Mouse (Mus musculus): Measurements from ENCODE around the gene Itgb4. TPM values are rescaled to one million over a fixed set of nuclear protein-coding genes. Genes with fewer than 3 reads are reported as not detected.
A peak's percentile ranks its signal among the peaks of the same experiment; 100 is the strongest.

The Itgb4 gene
- polyA plus RNA-seq, 1 experiment from 2014 or later, result 12.7 TPM

- Histone ChIP-seq H3K9ac (ENCODE audit: low read length) (no peak overlapping the region), H3K4me1 (replicated peaks; ENCODE audit: control insufficient read depth, insufficient read depth) (no peaks in the 10 kb centered on the region), H3K36me3 (ENCODE audit: control insufficient read depth, insufficient read depth, low read length) (peaks cover 30% of the 10 kb centered on the region; the same call in 1 of the 2 replicates), H3K4me2 (replicated peaks; ENCODE audit: low read depth) (no peak overlapping the region), H3K27me3 (ENCODE audit: control insufficient read depth, insufficient read depth, low read length) (no peaks in the 10 kb centered on the region), H3K4me3 (ENCODE audit: low read depth, low read length) (no peak overlapping the region), H3K9me3 (ENCODE audit: control insufficient read depth, low read length) (no peaks in the 10 kb centered on the region), H3K27ac (replicated peaks) (no peak overlapping the region)
- ATAC-seq (ENCODE audit: low FRiP score, low TSS enrichment), result no peak
- no peak for DNase-seq (ENCODE audit: low spot score)
- no peak for TF ChIP-seq CTCF (IDR thresholded peaks at IDR 0.05; ENCODE audit: low read depth)
- WGBS, result 70% methylated on average over 2 of the region's 2 CpGs
Observed at GRCm38 (mm10) chr11:116049610-116050009, 75.1 kb downstream of the Itgb4 start.

GRCm38 (mm10) chr11:116050196-116050595 is 75.7 kb downstream of the Itgb4 start:
- no peaks in the 10 kb centered on the region for H3K9me3 ChIP-seq (ENCODE audit: control insufficient read depth, low read length)
- no peak for DNase-seq (ENCODE audit: low spot score)
- no peak for ATAC-seq (ENCODE audit: low FRiP score, low TSS enrichment)
- H3K27ac ChIP-seq (replicated peaks), result 0 out of 2 replicates have a peak overlapping the region, but pooled peaks have one; percentile 4
- H3K4me3 ChIP-seq (ENCODE audit: low read depth, low read length), result no peak overlapping the region
- H3K4me1 ChIP-seq (replicated peaks; ENCODE audit: control insufficient read depth, insufficient read depth), result no peaks in the 10 kb centered on the region
- 81% methylated on average over 4 of the region's 4 CpGs for WGBS
- no peak overlapping the region for H3K4me2 ChIP-seq (replicated peaks; ENCODE audit: low read depth)
- peaks cover 35% of the 10 kb centered on the region for H3K36me3 ChIP-seq (ENCODE audit: control insufficient read depth, insufficient read depth, low read length)
- no peak for TF ChIP-seq CTCF (IDR thresholded peaks at IDR 0.05; ENCODE audit: low read depth)
- no peak for TF ChIP-seq EP300 (optimal IDR thresholded peaks at IDR 0.05)
- H3K9ac ChIP-seq (ENCODE audit: low read length), result no peak overlapping the region
- no peaks in the 10 kb centered on the region for H3K27me3 ChIP-seq (ENCODE audit: control insufficient read depth, insufficient read depth, low read length)

DNA sequence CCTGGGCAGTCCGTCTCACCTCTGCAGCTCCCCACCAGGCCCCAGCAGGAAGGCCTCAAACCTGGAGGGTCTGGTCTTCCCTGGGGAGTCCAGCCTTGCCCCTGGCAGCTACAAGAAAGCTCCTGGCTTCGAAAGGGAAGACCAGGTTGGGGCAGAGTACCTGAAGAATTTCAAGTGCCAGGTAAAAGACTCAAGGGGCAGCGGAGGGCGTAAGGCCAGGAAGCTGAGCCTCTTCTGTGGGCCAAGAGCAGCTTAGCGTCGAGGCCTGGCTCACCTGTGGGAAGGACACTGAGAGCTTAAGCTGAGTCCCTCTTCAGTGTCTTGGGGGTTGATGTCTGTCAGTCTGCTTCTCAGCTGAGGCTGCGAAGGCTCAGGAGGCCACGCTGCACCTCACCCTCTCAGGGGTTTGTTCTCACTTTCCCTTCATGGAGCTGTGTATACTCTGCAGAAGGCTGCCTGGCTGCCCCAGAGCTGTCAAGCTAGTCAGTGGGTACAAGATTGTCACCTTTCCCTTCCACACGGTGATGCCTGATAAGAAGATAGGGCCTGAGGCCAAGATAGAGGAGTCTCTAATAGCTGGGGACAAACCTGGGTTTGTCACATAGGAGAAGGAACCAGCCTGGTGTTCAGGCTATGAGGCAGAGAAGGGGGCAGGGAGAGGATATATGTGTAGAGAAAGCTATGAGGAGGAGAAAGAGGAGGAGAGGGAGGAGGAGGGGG is 79.2 kb downstream of the Itgb4 start:
- ATAC-seq (ENCODE audit: low FRiP score, low TSS enrichment), result no peak
- Histone ChIP-seq H3K4me3 (ENCODE audit: low read depth, low read length) (no peak overlapping the region), H3K4me2 (replicated peaks; ENCODE audit: low read depth) (no peak overlapping the region), H3K9ac (ENCODE audit: low read length) (no peak overlapping the region), H3K27me3 (ENCODE audit: control insufficient read depth, insufficient read depth, low read length) (no peaks in the 10 kb centered on the region), H3K27ac (replicated peaks) (no peak overlapping the region), H3K9me3 (ENCODE audit: control insufficient read depth, low read length) (no peaks in the 10 kb centered on the region), H3K36me3 (ENCODE audit: control insufficient read depth, insufficient read depth, low read length) (peaks cover 50% of the 10 kb centered on the region), H3K4me1 (replicated peaks; ENCODE audit: control insufficient read depth, insufficient read depth) (no peaks in the 10 kb centered on the region)
- 94% methylated on average over 9 of the region's 9 CpGs for WGBS
- TF ChIP-seq EP300 (optimal IDR thresholded peaks at IDR 0.05) (no peak), CTCF (IDR thresholded peaks at IDR 0.05; ENCODE audit: low read depth) (no peak)
- DNase-seq (ENCODE audit: low spot score), result no peak

DNA sequence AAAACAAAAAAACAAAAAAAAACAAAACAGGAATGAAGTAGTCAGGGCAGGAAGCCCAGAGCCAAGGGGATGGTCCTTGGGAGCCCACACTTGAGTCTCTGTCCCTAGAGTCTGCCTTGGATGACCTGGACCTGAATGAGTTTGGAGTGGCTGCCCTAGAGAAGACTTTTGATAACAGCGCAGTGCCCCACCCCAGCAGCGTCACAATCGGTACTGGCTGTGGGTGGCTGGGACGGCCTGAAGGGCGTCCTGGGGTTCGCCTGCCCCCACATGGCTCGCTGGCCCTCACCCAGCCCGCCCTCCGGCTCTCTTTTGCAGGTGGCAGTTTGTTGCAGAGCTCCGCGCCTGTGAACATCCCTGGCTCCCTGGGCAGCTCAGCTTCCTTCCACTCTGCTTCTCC is 81.4 kb downstream of the Itgb4 start:
- H3K27ac ChIP-seq (replicated peaks), result no peak overlapping the region
- ATAC-seq (ENCODE audit: low FRiP score, low TSS enrichment), result no peak

GRCm38 (mm10) chr11:116057237-116057881 is 82.8 kb downstream of the Itgb4 start:
- Histone ChIP-seq H3K4me3 (ENCODE audit: low read depth, low read length) (no peak overlapping the region), H3K9ac (ENCODE audit: low read length) (no peak overlapping the region), H3K36me3 (ENCODE audit: control insufficient read depth, insufficient read depth, low read length) (peaks cover 56% of the 10 kb centered on the region), H3K4me1 (replicated peaks; ENCODE audit: control insufficient read depth, insufficient read depth) (no peaks in the 10 kb centered on the region), H3K27ac (replicated peaks) (no peak overlapping the region), H3K27me3 (ENCODE audit: control insufficient read depth, insufficient read depth, low read length) (no peaks in the 10 kb centered on the region), H3K9me3 (ENCODE audit: control insufficient read depth, low read length) (no peaks in the 10 kb centered on the region), H3K4me2 (replicated peaks; ENCODE audit: low read depth) (no peak overlapping the region)
- DNase-seq (ENCODE audit: low spot score), result no peak
- WGBS, result 79% methylated on average over 4 of the region's 4 CpGs
- TF ChIP-seq EP300 (optimal IDR thresholded peaks at IDR 0.05), result no peak
- TF ChIP-seq CTCF (IDR thresholded peaks at IDR 0.05; ENCODE audit: low read depth), result no peak
- ATAC-seq (ENCODE audit: low FRiP score, low TSS enrichment), result no peak

More for the DNA sequence above, 81.4 kb downstream of the Itgb4 start:
- peaks cover 54% of the 10 kb centered on the region for H3K36me3 ChIP-seq (ENCODE audit: control insufficient read depth, insufficient read depth, low read length)
- H3K9ac ChIP-seq (ENCODE audit: low read length), result no peak overlapping the region
- TF ChIP-seq EP300 (optimal IDR thresholded peaks at IDR 0.05) (no peak), CTCF (IDR thresholded peaks at IDR 0.05; ENCODE audit: low read depth) (no peak)
- no peak overlapping the region for H3K4me2 ChIP-seq (replicated peaks; ENCODE audit: low read depth)
- no peaks in the 10 kb centered on the region for H3K27me3 ChIP-seq (ENCODE audit: control insufficient read depth, insufficient read depth, low read length)
- no peak for DNase-seq (ENCODE audit: low spot score)
- no peak overlapping the region for H3K4me3 ChIP-seq (ENCODE audit: low read depth, low read length)
- WGBS, result 91% methylated on average over 11 of the region's 11 CpGs
- no peaks in the 10 kb centered on the region for H3K4me1 ChIP-seq (replicated peaks; ENCODE audit: control insufficient read depth, insufficient read depth)
- no peaks in the 10 kb centered on the region for H3K9me3 ChIP-seq (ENCODE audit: control insufficient read depth, low read length)

Other genes starting within 250 kb of the Itgb4 start
- gene Tmem94, start 209.3 kb upstream of the Itgb4 start, polyA plus RNA-seq (2015; fragmentation: Nextera tagmentation; extraction: Ambion mirVana), result 8.2 and 10.0 TPM in 2 replicates
- 6.6 and 8.6 TPM in 2 replicates for gene Caskin2, start 161.1 kb upstream of the Itgb4 start, polyA plus RNA-seq (2015; fragmentation: Nextera tagmentation; extraction: Ambion mirVana)
- 18.8 and 20.1 TPM in 2 replicates for gene Tsen54, start 160.0 kb upstream of the Itgb4 start, polyA plus RNA-seq (2015; fragmentation: Nextera tagmentation; extraction: Ambion mirVana)
- 58.4 and 63.5 TPM in 2 replicates for gene Llgl2, start 150.7 kb upstream of the Itgb4 start, polyA plus RNA-seq (2015; fragmentation: Nextera tagmentation; extraction: Ambion mirVana)
- gene Myo15b, start 116.3 kb upstream of the Itgb4 start, polyA plus RNA-seq (2015; fragmentation: Nextera tagmentation; extraction: Ambion mirVana), result 16.0 and 18.2 TPM in 2 replicates
- 16.8 and 17.9 TPM in 2 replicates for gene Smim5, start 74.7 kb upstream of the Itgb4 start, polyA plus RNA-seq (2015; fragmentation: Nextera tagmentation; extraction: Ambion mirVana)
- gene Smim6, start 62.7 kb upstream of the Itgb4 start, polyA plus RNA-seq (2015; fragmentation: Nextera tagmentation; extraction: Ambion mirVana), result 184 and 185 TPM in 2 replicates
- 23.6 and 27.0 TPM in 2 replicates for gene Sap30bp, start 41.4 kb upstream of the Itgb4 start, polyA plus RNA-seq (2015; fragmentation: Nextera tagmentation; extraction: Ambion mirVana)
- gene Recql5, start 41.2 kb upstream of the Itgb4 start, polyA plus RNA-seq (2015; fragmentation: Nextera tagmentation; extraction: Ambion mirVana), result 7.2 and 8.1 TPM in 2 replicates
- gene Galk1, start 38.0 kb downstream of the Itgb4 start, polyA plus RNA-seq (2015; fragmentation: Nextera tagmentation; extraction: Ambion mirVana), result 119 and 126 TPM in 2 replicates
- gene H3f3b, start 53.3 kb downstream of the Itgb4 start, polyA plus RNA-seq (2015; fragmentation: Nextera tagmentation; extraction: Ambion mirVana), result 1,343 and 1,357 TPM in 2 replicates
- 8.3 and 9.1 TPM in 2 replicates for gene Unk, start 55.6 kb downstream of the Itgb4 start, polyA plus RNA-seq (2015; fragmentation: Nextera tagmentation; extraction: Ambion mirVana)
- gene Unc13d, start 103.3 kb downstream of the Itgb4 start, polyA plus RNA-seq (2015; fragmentation: Nextera tagmentation; extraction: Ambion mirVana), result 2.3 and 2.8 TPM in 2 replicates
- 71.0 and 89.6 TPM in 2 replicates for gene Wbp2, start 112.3 kb downstream of the Itgb4 start, polyA plus RNA-seq (2015; fragmentation: Nextera tagmentation; extraction: Ambion mirVana)
- 33.8 and 34.6 TPM in 2 replicates for gene Trim47, start 152.5 kb downstream of the Itgb4 start, polyA plus RNA-seq (2015; fragmentation: Nextera tagmentation; extraction: Ambion mirVana)
- gene Trim65, start 156.4 kb downstream of the Itgb4 start, polyA plus RNA-seq (2015; fragmentation: Nextera tagmentation; extraction: Ambion mirVana), result 3.3 and 4.1 TPM in 2 replicates
- 49.5 and 50.2 TPM in 2 replicates for gene Mrpl38, start 164.2 kb downstream of the Itgb4 start, polyA plus RNA-seq (2015; fragmentation: Nextera tagmentation; extraction: Ambion mirVana)
- gene Fbf1, start 193.5 kb downstream of the Itgb4 start, polyA plus RNA-seq (2015; fragmentation: Nextera tagmentation; extraction: Ambion mirVana), result 8.0 and 8.8 TPM in 2 replicates
- gene Ten1, start 224.1 kb downstream of the Itgb4 start, polyA plus RNA-seq (2015; fragmentation: Nextera tagmentation; extraction: Ambion mirVana), result 51.9 and 52.6 TPM in 2 replicates
- 207 and 211 TPM in 2 replicates for gene Acox1, start 224.3 kb downstream of the Itgb4 start, polyA plus RNA-seq (2015; fragmentation: Nextera tagmentation; extraction: Ambion mirVana)